Mouse (Mus musculus): ENCODE results near the gene Crip2.

The Crip2 gene

GRCm38 (mm10) chr12:113139908-113140615, at the start of gene Crip2:
Crip2 (plus strand) TSS chr12:113140236.
- DNase-seq, result peak; percentile 94

- DNase-seq, result no peak
These were observed 43.0 kb upstream of the Crip2 start for GRCm38 (mm10) chr12:113097040-113097439.

GRCm38 (mm10) chr12:113097749-113098281, 42.2 kb upstream of the Crip2 start, which contains the start of gene Mta1:
Mta1 (plus strand) TSS chr12:113098278.
- DNase-seq, result peak; percentile 78

- DNase-seq, result peak; percentile 50
These were observed 41.4 kb upstream of the Crip2 start for GRCm38 (mm10) chr12:113098530-113099151.

- DNase-seq, result no peak
These were observed 40.4 kb upstream of the Crip2 start for GRCm38 (mm10) chr12:113099470-113100237.

- no peak for DNase-seq
These were observed 39.5 kb upstream of the Crip2 start for GRCm38 (mm10) chr12:113100448-113101076.

GRCm38 (mm10) chr12:113101251-113101960, 38.6 kb upstream of the Crip2 start:
- DNase-seq, result no peak

- peak; percentile 81 for DNase-seq
These were observed 37.6 kb upstream of the Crip2 start for GRCm38 (mm10) chr12:113102461-113102860.

GRCm38 (mm10) chr12:113103846-113104451, 36.1 kb upstream of the Crip2 start:
- DNase-seq, result no peak

GRCm38 (mm10) chr12:113106386-113106785, 33.6 kb upstream of the Crip2 start:
- DNase-seq, result no peak

- DNase-seq, result no peak
These were observed 32.5 kb upstream of the Crip2 start for GRCm38 (mm10) chr12:113107431-113108124.

- DNase-seq, result no peak
These were observed 31.3 kb upstream of the Crip2 start for GRCm38 (mm10) chr12:113108528-113109283.

GRCm38 (mm10) chr12:113109801-113110200, 30.2 kb upstream of the Crip2 start:
- DNase-seq, result no peak

- DNase-seq, result no peak
These were observed 25.9 kb upstream of the Crip2 start for GRCm38 (mm10) chr12:113114141-113114540.

- no peak for DNase-seq
These were observed 25.0 kb upstream of the Crip2 start for GRCm38 (mm10) chr12:113114856-113115538.

- DNase-seq, result peak; percentile 90
These were observed 20.3 kb upstream of the Crip2 start for GRCm38 (mm10) chr12:113119516-113120410.

GRCm38 (mm10) chr12:113124726-113125125, 15.3 kb upstream of the Crip2 start:
- no peak for DNase-seq

- DNase-seq, result no peak
These were observed 9.3 kb upstream of the Crip2 start for GRCm38 (mm10) chr12:113130732-113131131.

- no peak for DNase-seq
These were observed 8.4 kb upstream of the Crip2 start for GRCm38 (mm10) chr12:113131601-113132000.
